Mouse (Mus musculus) forebrain, embryonic 14.5 days (tissue): Measurements from ENCODE around the gene Vgll3. TPM values are rescaled to one million over a fixed set of nuclear protein-coding genes. Genes with fewer than 3 reads are reported as not detected.

Source experiments
- ATAC-seq: fragments of 200-750 bp; cut with Nextera tagmentation; 2 replicates; pipeline ENCODE4 v1.8.0; 2017; ENCODE audit warnings: mild to moderate bottlenecking, moderate library complexity
- DNase-seq: peaks from one replicate; pipeline ENCODE4 v3.0.0-alpha.2; 2015; ENCODE audit warnings: low spot score
- H3K27ac ChIP-seq: fragments of 300-500 bp; sonication (generic); 2 replicates; pipeline ENCODE4 v1.5.1; 2014; ENCODE audit warnings: low read depth, mild to moderate bottlenecking, control low read depth, low read length, moderate library complexity
- H3K27me3 ChIP-seq: fragments of 300-500 bp; sonication (generic); replicated peaks from 2 replicates; pipeline ENCODE4 v1.6.1; 2014; ENCODE audit warnings: low read length, control low read depth, mixed read lengths; ENCODE audit not compliant: control insufficient read depth, insufficient read depth
- H3K36me3 ChIP-seq: fragments of 300-500 bp; sonication (generic); 2 replicates; pipeline ENCODE4 v1.6.1; 2014; ENCODE audit warnings: low read length, control low read depth; ENCODE audit not compliant: control insufficient read depth, insufficient read depth
- H3K4me1 ChIP-seq: fragments of 300-500 bp; sonication (generic); 2 replicates; pipeline ENCODE4 v1.6.1; 2014; ENCODE audit warnings: antibody characterized with exemption, low read length, control low read depth; ENCODE audit not compliant: control insufficient read depth, insufficient read depth
- H3K4me2 ChIP-seq: fragments of 300-500 bp; sonication (generic); 2 replicates; pipeline ENCODE4 v1.6.1; 2014; ENCODE audit warnings: mild to moderate bottlenecking, control low read depth, low read length
- H3K4me3 ChIP-seq: fragments of 300-500 bp; sonication (generic); 2 replicates; pipeline ENCODE4 v1.5.1; 2014; ENCODE audit warnings: low read depth, low read length, control low read depth
- H3K9ac ChIP-seq: fragments of 300-500 bp; sonication (generic); 2 replicates; pipeline ENCODE4 v1.6.1; 2014; ENCODE audit warnings: mild to moderate bottlenecking, low read length, control low read depth, moderate library complexity
- H3K9me3 ChIP-seq: fragments of 300-500 bp; sonication (generic); replicated peaks from 2 replicates; pipeline ENCODE4 v1.6.1; 2016; ENCODE audit warnings: low read length, control low read depth, mixed read lengths; ENCODE audit not compliant: control insufficient read depth
- WGBS: fragments of 180-500 bp; shearing (Covaris S2); extraction: QIAGEN DNeasy Blood & Tissue Kit; methylation state at CpG from one replicate; pipeline ENCODE4 v1.1.7; 2014; 5-methylcytosine and 5-hydroxymethylcytosine counted together
- polyA plus RNA-seq: library from polyadenylated mRNA; unstranded; fragments of >200 nt; fragmentation: Nextera tagmentation; extraction: Ambion mirVana; gene quantifications from 2 replicates; pipeline ENCODE4 v1.2.1, GENCODE M21; 2014

Vgll3 gene
- polyA plus RNA-seq, result 0.42 and 0.74 TPM in 2 replicates

- ATAC-seq (peak; percentile 99), DNase-seq (peak; percentile 87)
- peaks cover 7% of the 10 kb centered on the region; the same call in 1 of the 2 replicates for H3K27me3 ChIP-seq
- no peaks in the 10 kb centered on the region for H3K36me3 ChIP-seq
- no peaks in the 10 kb centered on the region for H3K9me3 ChIP-seq
- peak within 1 kb of the TSS; percentile 63 for H3K4me3 ChIP-seq
- H3K4me2 ChIP-seq, result peak within 1 kb of the TSS; percentile 70
- H3K9ac ChIP-seq, result peak within 1 kb of the TSS; percentile 66
- WGBS, result under 1% methylated on average over 83 of the region's 86 CpGs
- peak within 1 kb of the TSS; percentile 48; the same call in 1 of the 2 replicates for H3K27ac ChIP-seq
- H3K4me1 ChIP-seq, result no peaks in the 10 kb centered on the region
Measured at GRCm38 (mm10) chr16:65814918-65815881, at the start of gene Vgll3. Gene Vgll3 (plus strand): TSS chr16:65815257.

GRCm38 (mm10) chr16:65765976-65766375, 49.1 kb upstream of the Vgll3 start:
- no peak for ATAC-seq

GRCm38 (mm10) chr16:65785959-65786358, 29.1 kb upstream of the Vgll3 start:
- no peak overlapping the region for H3K4me2 ChIP-seq
- DNase-seq (peak; percentile 19), ATAC-seq (no peak)
- H3K9ac ChIP-seq, result no peak overlapping the region
- no peak overlapping the region for H3K27ac ChIP-seq
- H3K27me3 ChIP-seq, result no peaks in the 10 kb centered on the region
- WGBS, result 68% methylated on average over 1 of the region's 1 CpGs
- no peak overlapping the region for H3K4me3 ChIP-seq
- no peaks in the 10 kb centered on the region for H3K9me3 ChIP-seq
- H3K4me1 ChIP-seq, result no peaks in the 10 kb centered on the region
- H3K36me3 ChIP-seq, result no peaks in the 10 kb centered on the region

More at GRCm38 (mm10) chr16:65765976-65766375, 49.1 kb upstream of the Vgll3 start:
- Histone ChIP-seq H3K27ac (no peak overlapping the region), H3K9me3 (no peaks in the 10 kb centered on the region), H3K4me3 (no peak overlapping the region), H3K36me3 (no peaks in the 10 kb centered on the region), H3K4me1 (no peaks in the 10 kb centered on the region), H3K4me2 (no peak overlapping the region), H3K9ac (no peak overlapping the region), H3K27me3 (no peaks in the 10 kb centered on the region)
- DNase-seq, result no peak

- Histone ChIP-seq H3K27me3 (peaks cover 7% of the 10 kb centered on the region; the same call in 1 of the 2 replicates), H3K9me3 (no peaks in the 10 kb centered on the region), H3K4me1 (no peaks in the 10 kb centered on the region), H3K4me2 (peak overlapping the region; percentile 70), H3K9ac (peak overlapping the region; percentile 66; the same call in 1 of the 2 replicates), H3K4me3 (peak overlapping the region; percentile 63; the same call in 1 of the 2 replicates), H3K27ac (no peak overlapping the region), H3K36me3 (no peaks in the 10 kb centered on the region)
- WGBS, result 27% methylated on average over 3 of the region's 3 CpGs
- ATAC-seq (no peak), DNase-seq (peak; percentile 1)
Measured at GRCm38 (mm10) chr16:65816059-65816458, 1.0 kb downstream of the Vgll3 start.

GRCm38 (mm10) chr16:65818779-65819178, 3.7 kb downstream of the Vgll3 start:
- Histone ChIP-seq H3K4me1 (no peaks in the 10 kb centered on the region), H3K4me2 (no peak overlapping the region), H3K9ac (no peak overlapping the region), H3K4me3 (no peak overlapping the region), H3K27ac (no peak overlapping the region), H3K9me3 (no peaks in the 10 kb centered on the region), H3K27me3 (peaks cover 7% of the 10 kb centered on the region; the same call in 1 of the 2 replicates), H3K36me3 (no peaks in the 10 kb centered on the region)
- ATAC-seq (no peak), DNase-seq (no peak)
- WGBS, result 73% methylated on average over 8 of the region's 8 CpGs

GRCm38 (mm10) chr16:65820803-65821202, 5.7 kb downstream of the Vgll3 start:
- ATAC-seq (no peak), DNase-seq (no peak)
- WGBS, result 57% methylated on average over 2 of the region's 2 CpGs
- Histone ChIP-seq H3K4me2 (no peak overlapping the region), H3K27me3 (peaks cover 6% of the 10 kb centered on the region; the same call in 1 of the 2 replicates), H3K9me3 (no peaks in the 10 kb centered on the region), H3K4me3 (no peak overlapping the region), H3K4me1 (no peaks in the 10 kb centered on the region), H3K36me3 (no peaks in the 10 kb centered on the region), H3K9ac (no peak overlapping the region), H3K27ac (no peak overlapping the region)

- Histone ChIP-seq H3K4me3 (no peak overlapping the region), H3K4me1 (no peaks in the 10 kb centered on the region), H3K27ac (no peak overlapping the region), H3K36me3 (no peaks in the 10 kb centered on the region), H3K9ac (no peak overlapping the region), H3K4me2 (no peak overlapping the region), H3K9me3 (no peaks in the 10 kb centered on the region), H3K27me3 (no peaks in the 10 kb centered on the region)
- no peak for ATAC-seq
- DNase-seq, result no peak
- 85% methylated on average over 6 of the region's 6 CpGs for WGBS
Measured at GRCm38 (mm10) chr16:65823721-65824120, 8.7 kb downstream of the Vgll3 start.

- WGBS, result 81% methylated on average over 9 of the region's 9 CpGs
- Histone ChIP-seq H3K36me3 (no peaks in the 10 kb centered on the region), H3K27me3 (no peaks in the 10 kb centered on the region), H3K4me2 (no peak overlapping the region), H3K9ac (no peak overlapping the region), H3K4me3 (no peak overlapping the region), H3K9me3 (no peaks in the 10 kb centered on the region), H3K27ac (no peak overlapping the region), H3K4me1 (no peaks in the 10 kb centered on the region)
- ATAC-seq (no peak), DNase-seq (no peak)
Measured at GRCm38 (mm10) chr16:65828141-65828565, 13.1 kb downstream of the Vgll3 start.

GRCm38 (mm10) chr16:65829096-65829495, 14.0 kb downstream of the Vgll3 start:
- no peak overlapping the region for H3K4me2 ChIP-seq
- H3K9me3 ChIP-seq, result no peaks in the 10 kb centered on the region
- no peak overlapping the region for H3K27ac ChIP-seq
- H3K36me3 ChIP-seq, result no peaks in the 10 kb centered on the region
- H3K27me3 ChIP-seq, result no peaks in the 10 kb centered on the region
- H3K4me3 ChIP-seq, result no peak overlapping the region
- no peak overlapping the region for H3K9ac ChIP-seq
- ATAC-seq, result no peak
- H3K4me1 ChIP-seq, result no peaks in the 10 kb centered on the region
- 93% methylated on average over 6 of the region's 6 CpGs for WGBS
- DNase-seq, result no peak
